Mouse (Mus musculus): Measurements from ENCODE around the gene Galns.

- no peak for TF ChIP-seq POLR2A (IDR thresholded peaks at IDR 0.05; ENCODE audit: insufficient read length, low read depth)
- no peak for TF ChIP-seq TCF12 (IDR thresholded peaks at IDR 0.05; ENCODE audit: insufficient read depth, poor library complexity, severe bottlenecking)
- no peak for TF ChIP-seq USF1 (IDR thresholded peaks at IDR 0.05; ENCODE audit: low read depth)
- no peak for TF ChIP-seq POLR2AphosphoS2 (IDR thresholded peaks at IDR 0.05; ENCODE audit: insufficient read length, low read depth)
- TF ChIP-seq REST (IDR thresholded peaks at IDR 0.05; ENCODE audit: insufficient read depth, insufficient read length) = no peak
- no peak for TF ChIP-seq MYOD1 (IDR thresholded peaks at IDR 0.05; ENCODE audit: control insufficient read depth in 1 of 3, insufficient read length in 2 of 3, low read depth in 2 of 3)
- no peak for TF ChIP-seq MAX (IDR thresholded peaks at IDR 0.05; ENCODE audit: low read depth)
- no peak for TF ChIP-seq CEBPB (IDR thresholded peaks at IDR 0.05; ENCODE audit: insufficient read depth, poor library complexity, severe bottlenecking)
These were observed 7.6 kb upstream of the Galns start for GRCm38 (mm10) chr8:122618660-122619378.

All from myocyte (in vitro differentiated cells).